In the genomic region with DNA sequence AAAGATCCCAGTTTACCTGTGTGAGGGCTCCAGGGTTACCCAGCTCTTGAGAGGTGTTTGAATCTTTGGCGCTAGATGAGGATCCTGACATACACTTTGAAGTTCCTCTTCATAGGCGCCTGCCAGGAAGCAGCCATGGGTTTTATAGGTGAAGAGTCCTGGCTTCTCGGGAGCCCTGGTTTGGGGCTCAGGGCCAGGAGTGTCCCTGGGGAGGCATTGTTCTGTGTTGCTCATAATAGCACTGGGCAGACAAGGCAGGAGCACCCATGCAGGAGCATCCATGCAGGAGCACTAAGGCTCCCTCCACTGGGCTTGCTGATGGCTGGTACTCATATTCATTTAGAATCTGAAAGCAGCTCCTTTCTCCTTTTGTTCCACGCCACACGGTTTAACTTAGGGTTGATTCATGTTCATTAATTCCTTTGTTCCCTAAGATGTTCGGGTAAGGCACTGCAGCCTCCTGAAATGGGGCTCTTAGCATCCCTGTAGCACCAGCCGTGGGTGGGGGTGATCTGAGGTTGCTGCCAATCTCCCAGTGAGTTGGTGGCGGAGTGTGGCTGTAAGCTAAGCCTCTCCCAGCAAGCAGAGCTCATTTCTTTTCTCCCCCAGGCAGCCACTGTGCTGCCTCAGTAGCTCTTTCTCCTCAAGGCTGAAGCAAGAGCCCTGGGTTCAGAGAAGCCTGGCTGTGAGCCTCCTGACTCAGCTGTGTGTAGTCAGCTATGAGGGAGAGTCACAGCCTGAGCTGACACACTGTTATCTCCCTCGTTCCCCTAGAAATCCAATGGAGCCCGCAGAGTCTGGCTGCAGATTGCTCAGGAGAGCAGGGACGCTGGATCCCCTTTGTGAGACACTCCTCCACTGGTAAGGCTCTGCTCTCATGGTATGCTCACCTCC, we compare ENCODE assay signal across 9 mouse cellular contexts.
DNase-seq lines count a peak whose midpoint lies in the region; ATAC-seq and TF ChIP-seq lines count a peak whose summit lies in the region.
"Had no signal": no experiment of that assay in that cellular context is flagged by ENCODE, and none has a peak within 500 bp of the region (broad histone marks: within the 10 kb centered on the region; RNA-seq: fewer than 3 reads in every experiment).

No protein-coding gene starts in this region.

- intact Hi-C loops in left cerebral cortex, postnatal 36 days (cut with DNase I): loop anchor here (2.0 kb wide), 1 partner anchor 77 kb away; no protein-coding TSS in a partner anchor

- no peak overlapping the region for H3K9ac ChIP-seq in forebrain, embryonic 11.5 days (ENCODE audit: low read length)
- H3K9ac ChIP-seq: limb, embryonic 12.5 days had no signal

- no peak for TF ChIP-seq POLR2A in thymus, adult 2 months (IDR thresholded peaks at IDR 0.05; ENCODE audit: control insufficient read depth, extremely low read depth, insufficient read depth, low read length, poor library complexity)

- no peak overlapping the region for H3K4me2 ChIP-seq in forebrain, embryonic 11.5 days (ENCODE audit: low read depth, low read length, severe bottlenecking)
- H3K4me2 ChIP-seq: limb, embryonic 12.5 days had no signal

- H3K4me3 ChIP-seq in forebrain, embryonic 10.5 days: no peak overlapping the region
- H3K4me3 ChIP-seq in forebrain, embryonic 11.5 days (ENCODE audit: low read depth, low read length): no peak overlapping the region
- no peak overlapping the region for H3K4me3 ChIP-seq in thymus, adult 2 months (ENCODE audit: control insufficient read depth, insufficient read depth, low read length)
- H3K4me3 ChIP-seq: limb, embryonic 12.5 days had no signal

- no peaks in the 10 kb centered on the region for H3K9me3 ChIP-seq in forebrain, embryonic 10.5 days
- no peaks in the 10 kb centered on the region for H3K9me3 ChIP-seq in forebrain, embryonic 11.5 days (ENCODE audit: control insufficient read depth, low read length)
- H3K9me3 ChIP-seq: limb, embryonic 12.5 days had no signal

- no peaks in the 10 kb centered on the region for H3K36me3 ChIP-seq in forebrain, embryonic 10.5 days (replicated peaks)
- H3K36me3 ChIP-seq in forebrain, embryonic 11.5 days (ENCODE audit: control insufficient read depth, insufficient read depth, low read length): no peaks in the 10 kb centered on the region
- H3K36me3 ChIP-seq in thymus, adult 2 months (ENCODE audit: control insufficient read depth, insufficient read depth, low read length): no peaks in the 10 kb centered on the region
- H3K36me3 ChIP-seq: limb, embryonic 12.5 days had no signal

- peaks cover 63% of the 10 kb centered on the region for H3K4me1 ChIP-seq in forebrain, embryonic 10.5 days
- H3K4me1 ChIP-seq in forebrain, embryonic 11.5 days (replicated peaks; ENCODE audit: control insufficient read depth, insufficient read depth, low read length): peaks cover 11% of the 10 kb centered on the region; the same call in 1 of the 2 replicates
- peaks cover 38% of the 10 kb centered on the region for H3K4me1 ChIP-seq in thymus, adult 2 months (replicated peaks; ENCODE audit: control insufficient read depth, insufficient read depth, low read length)

- TF ChIP-seq CTCF in thymus, adult 2 months (IDR thresholded peaks at IDR 0.05; ENCODE audit: borderline replicate concordance, control insufficient read depth, extremely low read depth, insufficient read depth, low read length, poor library complexity): no peak

- H3K27ac ChIP-seq in forebrain, embryonic 10.5 days: peak overlapping the region; percentile 32; the same call in 1 of the 2 replicates
- H3K27ac ChIP-seq in forebrain, embryonic 11.5 days (ENCODE audit: low read depth, low read length): no peak overlapping the region
- no peak overlapping the region for H3K27ac ChIP-seq in thymus, adult 2 months (ENCODE audit: control insufficient read depth, insufficient read depth, low read length)
- H3K27ac ChIP-seq: limb, embryonic 12.5 days had no signal

- 38% methylated on average over 11 of the region's 11 CpGs for WGBS in forebrain, embryonic 10.5 days
- 30% methylated on average over 11 of the region's 11 CpGs for WGBS in forebrain, embryonic 11.5 days
- WGBS in thymus, adult 2 months: 85% methylated on average over 11 of the region's 11 CpGs

- H3K27me3 ChIP-seq in forebrain, embryonic 10.5 days (ENCODE audit: poor library complexity, severe bottlenecking): peaks cover 71% of the 10 kb centered on the region
- no peaks in the 10 kb centered on the region for H3K27me3 ChIP-seq in forebrain, embryonic 11.5 days (ENCODE audit: control insufficient read depth, insufficient read depth, low read length)
- no peaks in the 10 kb centered on the region for H3K27me3 ChIP-seq in thymus, adult 2 months (ENCODE audit: control insufficient read depth, insufficient read depth, low read length)

- no peak for ATAC-seq in forebrain, embryonic 11.5 days (replicated peaks; ENCODE audit: low FRiP score)
- ATAC-seq in frontal cortex, adult (ENCODE audit: low TSS enrichment): peak; percentile 87

- no peak for DNase-seq in forebrain, embryonic 10.5 days (ENCODE audit: extremely low spot score, low spot score)
- DNase-seq in forebrain, embryonic 11.5 days (ENCODE audit: low spot score): no peak
- peak; percentile 29 for DNase-seq in MN1 (ENCODE audit: low spot score)
- DNase-seq in left cerebral cortex, postnatal 36 days (ENCODE audit: low spot score in 2 of 2): peak; percentile 65 to 67
- DNase-seq in thymus, adult 18-20 months: no peak
- no peak for DNase-seq in thymus, adult 2 months
- DNase-seq in thymus, postnatal 36 days: no peak

Comparison
In these comparisons a context has a peak if more than half of its experiments do, and no peak if none do; other contexts are left out.
1. DNase-seq: peak in MN1 (single experiment) and left cerebral cortex, postnatal 36 days (2 of 2); none in forebrain, embryonic 10.5 days (single experiment), forebrain, embryonic 11.5 days (single experiment), thymus, adult 18-20 months (0 of 2), thymus, adult 2 months (single experiment) and thymus, postnatal 36 days (0 of 2).